Mouse (Mus musculus) intestine, postnatal 0 days (tissue): Measurements from ENCODE around the gene Bhlha15. TPM values are rescaled to one million over a fixed set of nuclear protein-coding genes. Genes with fewer than 3 reads are reported as not detected.

Source experiments
- ATAC-seq: fragments of 200-750 bp; cut with Nextera tagmentation; 2 replicates; pipeline ENCODE4 v1.8.0; 2017; ENCODE audit warnings: mild to moderate bottlenecking, moderate TSS enrichment, moderate library complexity
- H3K27ac ChIP-seq: fragments of 300-500 bp; sonication (generic); 2 replicates; pipeline ENCODE4 v1.5.1; 2014; ENCODE audit warnings: mild to moderate bottlenecking, low read depth, low read length, moderate library complexity
- H3K27me3 ChIP-seq: fragments of 300-500 bp; sonication (generic); replicated peaks from 2 replicates; pipeline ENCODE4 v1.6.1; 2014; ENCODE audit warnings: low read length, mixed read lengths; ENCODE audit not compliant: control insufficient read depth, insufficient read depth
- H3K36me3 ChIP-seq: fragments of 300-500 bp; sonication (generic); 2 replicates; pipeline ENCODE4 v1.6.1; 2014; ENCODE audit warnings: mild to moderate bottlenecking, moderate library complexity; ENCODE audit not compliant: control insufficient read depth, insufficient read depth
- H3K4me1 ChIP-seq: fragments of 300-500 bp; sonication (generic); replicated peaks from 2 replicates; pipeline ENCODE4 v1.6.1; 2014; ENCODE audit warnings: antibody characterized with exemption, low read length, mixed read lengths; ENCODE audit not compliant: control insufficient read depth, insufficient read depth
- H3K4me2 ChIP-seq: fragments of 300-500 bp; sonication (generic); replicated peaks from 2 replicates; pipeline ENCODE4 v1.6.1; 2014; ENCODE audit warnings: low read depth, mild to moderate bottlenecking, moderate library complexity
- H3K4me3 ChIP-seq: fragments of 300-500 bp; sonication (generic); 2 replicates; pipeline ENCODE4 v1.5.1; 2014; ENCODE audit warnings: low read depth, low read length
- H3K9ac ChIP-seq: fragments of 300-500 bp; sonication (generic); 2 replicates; pipeline ENCODE4 v1.6.1; 2014; ENCODE audit warnings: mild to moderate bottlenecking, low read depth, low read length
- H3K9me3 ChIP-seq: fragments of 300-500 bp; sonication (generic); 2 replicates; pipeline ENCODE4 v1.6.1; 2016; ENCODE audit warnings: mixed run types; ENCODE audit not compliant: control insufficient read depth
- CTCF ChIP-seq: sonication (generic); IDR thresholded peaks from 2 replicates; pipeline ENCODE4 v1.5.1; 2016; ENCODE audit warnings: low read depth, mild to moderate bottlenecking, control low read depth, antibody characterized with exemption, moderate library complexity
- WGBS: fragments of 180-500 bp; shearing (Covaris S2); extraction: QIAGEN DNeasy Blood & Tissue Kit; methylation state at CpG from one replicate; pipeline ENCODE4 v1.1.7; 2014; 5-methylcytosine and 5-hydroxymethylcytosine counted together
- polyA plus RNA-seq: library from polyadenylated mRNA; unstranded; fragments of >200 nt; fragmentation: Nextera tagmentation; extraction: Ambion mirVana; gene quantifications from 2 replicates; pipeline ENCODE4 v1.2.1, GENCODE M21; 2015

Gene Bhlha15
- polyA plus RNA-seq, 1 experiment from 2014 or later, result 0.16 TPM

DNA sequence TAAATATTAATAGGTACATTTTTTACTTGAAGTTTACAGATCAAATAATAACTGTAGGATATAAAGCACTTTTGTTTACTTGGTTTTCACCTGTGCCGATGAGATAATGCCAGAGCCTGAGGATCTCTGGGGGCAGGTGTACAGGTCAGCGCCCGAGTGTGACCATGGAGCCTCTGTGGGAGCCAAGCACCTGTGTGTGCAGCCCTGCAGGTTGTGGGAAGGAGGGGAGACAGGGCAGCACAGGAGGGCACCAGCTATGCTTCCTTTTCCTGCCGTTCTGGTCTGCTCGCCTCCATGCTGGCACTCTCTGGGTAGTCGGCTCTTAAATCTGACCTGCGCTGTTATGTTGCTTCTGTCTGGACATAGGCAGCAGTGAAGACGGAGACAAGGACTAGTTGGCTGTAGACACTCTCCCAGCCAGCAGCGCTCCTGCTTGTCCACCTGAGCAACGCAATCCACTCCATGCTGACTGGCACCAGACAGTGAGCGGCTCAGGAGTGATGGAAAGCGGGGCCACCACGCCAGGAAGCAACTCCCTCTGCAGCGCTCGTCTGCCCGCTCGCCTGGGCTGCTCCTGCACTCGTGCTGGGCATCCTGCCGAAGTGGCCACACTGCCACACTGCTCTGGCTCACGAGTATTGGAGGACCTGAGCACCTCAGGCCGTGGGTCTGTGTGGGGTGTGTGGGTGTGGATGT, 5.6 kb upstream of the Bhlha15 start:
- H3K27ac ChIP-seq, result no peak overlapping the region; the same call in 1 of the 2 replicates
- no peak overlapping the region for H3K4me3 ChIP-seq
- H3K36me3 ChIP-seq, result peaks cover 38% of the 10 kb centered on the region
- H3K4me1 ChIP-seq, result no peaks in the 10 kb centered on the region
- H3K9me3 ChIP-seq, result no peaks in the 10 kb centered on the region
- no peak for TF ChIP-seq CTCF
- 89% methylated on average over 21 of the region's 21 CpGs for WGBS
- no peak for ATAC-seq
- H3K4me2 ChIP-seq, result no peak overlapping the region
- H3K9ac ChIP-seq, result no peak overlapping the region
- no peaks in the 10 kb centered on the region for H3K27me3 ChIP-seq

DNA sequence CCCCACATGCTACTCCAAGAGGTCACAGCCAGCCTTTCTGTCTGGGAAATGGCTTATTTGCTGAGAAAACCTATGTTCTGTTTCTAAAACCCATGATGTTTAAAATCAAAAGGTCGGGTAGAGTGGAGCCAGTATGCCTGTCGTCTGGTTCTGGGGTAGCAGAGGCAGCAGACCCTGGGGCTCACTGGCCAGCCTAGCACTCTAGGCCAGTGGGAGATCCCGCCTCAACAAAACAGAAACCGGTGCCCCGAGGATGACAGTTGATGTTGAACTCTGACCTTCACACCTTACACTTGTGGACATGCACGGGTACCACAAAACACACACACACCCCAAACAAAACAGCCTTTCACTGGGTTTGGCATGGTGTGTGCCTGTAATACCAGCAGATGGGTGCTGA, 1.7 kb upstream of the Bhlha15 start:
- 80% methylated on average over 6 of the region's 6 CpGs for WGBS
- Histone ChIP-seq H3K9me3 (no peaks in the 10 kb centered on the region), H3K27me3 (no peaks in the 10 kb centered on the region), H3K4me1 (peaks cover 4% of the 10 kb centered on the region; the same call in 1 of the 2 replicates), H3K4me3 (no peak overlapping the region), H3K9ac (no peak overlapping the region), H3K36me3 (peaks cover 31% of the 10 kb centered on the region), H3K27ac (no peak overlapping the region), H3K4me2 (no peak overlapping the region)
- TF ChIP-seq CTCF, result no peak
- no peak for ATAC-seq

DNA sequence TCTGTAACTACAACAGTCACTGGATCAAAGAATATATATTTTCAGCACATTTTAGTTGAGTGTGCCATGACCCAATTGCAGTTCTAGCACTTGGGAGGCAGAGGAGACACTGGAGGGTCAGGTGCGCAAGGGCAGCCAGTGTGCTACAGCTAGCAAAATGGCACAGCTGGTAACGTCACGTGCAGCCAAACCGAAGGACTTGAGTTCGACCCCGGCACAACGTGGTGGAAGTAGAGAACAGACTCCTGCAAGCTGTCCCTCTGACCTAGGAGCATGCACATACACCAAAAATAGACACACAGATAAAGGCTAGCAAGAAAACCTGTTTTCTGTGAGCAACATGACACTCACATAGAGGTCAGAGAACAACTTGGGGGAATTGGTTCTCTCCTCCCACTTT, 759 bp upstream of the Bhlha15 start:
- Histone ChIP-seq H3K27ac (no peak overlapping the region), H3K36me3 (peaks cover 22% of the 10 kb centered on the region), H3K27me3 (no peaks in the 10 kb centered on the region), H3K4me3 (no peak overlapping the region), H3K9ac (no peak overlapping the region), H3K4me2 (no peak overlapping the region), H3K9me3 (no peaks in the 10 kb centered on the region), H3K4me1 (peaks cover 4% of the 10 kb centered on the region; the same call in 1 of the 2 replicates)
- WGBS, result 79% methylated on average over 7 of the region's 7 CpGs
- ATAC-seq, result no peak
- no peak for TF ChIP-seq CTCF

DNA sequence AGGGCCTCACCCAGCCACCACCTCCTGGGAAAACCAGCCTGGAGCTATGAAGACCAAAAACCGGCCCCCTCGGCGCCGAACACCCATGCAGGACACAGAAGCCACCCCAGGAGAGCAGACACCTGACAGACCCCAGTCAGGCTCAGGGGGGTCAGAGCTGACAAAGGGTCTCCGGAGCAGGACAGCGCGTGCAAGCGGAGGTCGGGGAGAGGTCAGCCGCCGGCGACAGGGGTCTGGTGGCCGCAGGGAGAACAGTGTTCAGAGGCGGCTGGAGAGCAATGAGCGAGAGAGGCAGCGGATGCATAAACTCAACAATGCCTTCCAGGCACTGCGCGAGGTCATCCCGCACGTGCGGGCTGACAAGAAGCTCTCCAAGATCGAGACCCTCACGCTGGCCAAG, 940 bp downstream of the Bhlha15 start:
- Histone ChIP-seq H3K4me1 (peaks cover 4% of the 10 kb centered on the region; the same call in 1 of the 2 replicates), H3K4me2 (no peak overlapping the region), H3K9me3 (no peaks in the 10 kb centered on the region), H3K27ac (no peak overlapping the region), H3K27me3 (no peaks in the 10 kb centered on the region), H3K4me3 (no peak overlapping the region), H3K9ac (no peak overlapping the region), H3K36me3 (peaks cover 10% of the 10 kb centered on the region)
- WGBS, result 64% methylated on average over 23 of the region's 23 CpGs
- ATAC-seq, result no peak
- no peak for TF ChIP-seq CTCF

GRCm38 (mm10) chr5:144192673-144193072, 2.6 kb downstream of the Bhlha15 start:
- Histone ChIP-seq H3K4me1 (peaks cover 4% of the 10 kb centered on the region; the same call in 1 of the 2 replicates), H3K4me2 (no peak overlapping the region), H3K9me3 (no peaks in the 10 kb centered on the region), H3K36me3 (peaks cover 8% of the 10 kb centered on the region; the same call in 1 of the 2 replicates), H3K27me3 (no peaks in the 10 kb centered on the region), H3K27ac (no peak overlapping the region), H3K4me3 (no peak overlapping the region), H3K9ac (no peak overlapping the region)
- WGBS, result 82% methylated on average over 6 of the region's 6 CpGs
- no peak for TF ChIP-seq CTCF
- ATAC-seq, result no peak

DNA sequence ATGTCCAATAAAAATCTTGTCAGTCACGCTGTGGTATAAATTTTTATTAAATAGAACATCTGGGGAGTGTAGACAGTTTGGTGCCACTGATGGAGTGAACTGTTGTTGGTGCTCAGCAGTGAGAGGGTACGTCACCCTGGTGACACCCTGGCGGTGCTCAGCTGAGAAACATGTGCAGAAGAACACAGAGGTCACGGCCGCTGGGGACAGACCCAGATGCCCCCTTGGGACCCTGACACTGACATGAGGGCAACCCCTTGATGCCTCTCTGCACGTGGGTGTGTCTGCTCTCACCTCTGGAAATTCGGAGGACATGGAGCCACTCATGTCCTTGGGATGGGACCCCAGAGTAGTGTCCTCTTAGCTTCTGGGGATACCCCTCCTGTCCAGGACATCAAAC, 4.3 kb downstream of the Bhlha15 start:
- Histone ChIP-seq H3K4me2 (no peak overlapping the region), H3K4me3 (no peak overlapping the region), H3K27me3 (no peaks in the 10 kb centered on the region), H3K36me3 (peaks cover 15% of the 10 kb centered on the region; the same call in 1 of the 2 replicates), H3K4me1 (peaks cover 4% of the 10 kb centered on the region; the same call in 1 of the 2 replicates), H3K9ac (no peak overlapping the region), H3K9me3 (no peaks in the 10 kb centered on the region), H3K27ac (no peak overlapping the region)
- ATAC-seq, result no peak
- TF ChIP-seq CTCF, result no peak
- 80% methylated on average over 7 of the region's 7 CpGs for WGBS

DNA sequence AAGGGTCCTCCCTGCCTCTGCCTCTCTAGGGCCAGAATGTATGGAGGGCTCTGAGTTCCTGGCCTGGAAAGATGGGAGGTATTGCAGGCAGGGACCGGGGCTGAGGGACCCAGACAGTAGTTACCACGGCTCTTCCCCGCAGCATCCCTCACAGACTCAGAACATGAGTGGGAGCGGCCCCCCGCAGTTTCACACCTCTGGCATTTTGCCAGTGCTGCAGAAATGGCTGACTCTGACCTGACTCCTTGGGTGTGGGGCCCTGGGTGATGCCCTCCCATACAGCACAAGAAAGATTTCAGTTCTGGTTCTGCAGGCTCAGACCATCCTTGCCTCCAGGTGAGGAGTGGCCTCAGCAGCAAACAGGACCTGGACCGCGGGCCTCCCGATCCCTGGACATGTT, 5.5 kb downstream of the Bhlha15 start:
- Histone ChIP-seq H3K4me2 (no peak overlapping the region), H3K36me3 (peaks cover 23% of the 10 kb centered on the region), H3K27me3 (no peaks in the 10 kb centered on the region), H3K27ac (no peak overlapping the region), H3K4me3 (no peak overlapping the region), H3K9ac (no peak overlapping the region), H3K4me1 (no peaks in the 10 kb centered on the region), H3K9me3 (no peaks in the 10 kb centered on the region)
- 86% methylated on average over 8 of the region's 8 CpGs for WGBS
- no peak for ATAC-seq
- no peak for TF ChIP-seq CTCF
